Mouse (Mus musculus) B cell, adult 2 months (primary cell): ENCODE data around the gene Hpse2.

Experiments used
- DNase-seq, 2 experiments: peaks; one replicate each; pipeline ENCODE4 v3.0.0; 2022

Hpse2 gene

DNA sequence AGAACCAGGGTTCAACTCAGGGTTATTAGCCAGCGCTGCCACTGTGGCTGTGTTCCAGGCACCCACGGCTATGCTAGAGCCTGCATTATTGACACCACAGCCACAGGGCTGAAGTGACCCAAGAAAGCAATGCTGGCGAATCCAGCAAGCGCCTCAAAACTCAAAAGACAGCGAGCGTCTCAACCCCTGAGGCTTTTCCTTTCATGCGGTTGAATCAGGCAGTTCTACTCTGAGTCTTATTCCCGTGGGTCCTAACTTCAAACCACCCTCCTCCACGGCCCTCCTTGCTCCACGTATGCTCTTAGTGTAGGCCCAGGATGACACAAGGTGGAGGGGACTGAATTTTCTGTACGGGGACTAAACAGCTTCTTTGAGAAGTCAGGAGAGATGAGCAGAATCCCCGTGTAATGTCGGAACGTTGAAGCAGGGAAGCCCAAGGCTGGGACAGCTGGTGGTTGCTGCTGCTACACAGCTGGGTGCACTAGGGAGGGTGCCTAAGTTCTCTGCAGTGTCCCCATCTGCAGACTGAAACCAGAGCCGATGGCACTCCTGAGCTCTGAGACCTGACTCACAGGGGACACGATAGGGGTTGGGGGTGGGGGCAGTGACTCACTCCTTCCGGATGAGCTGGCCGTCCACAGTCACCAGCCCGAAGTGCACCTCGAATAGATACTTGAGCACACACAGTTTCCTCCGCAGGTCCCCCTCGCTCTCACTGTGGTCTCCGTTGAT, 617.8 kb downstream of the Hpse2 start:
- DNase-seq = no peak

DNA sequence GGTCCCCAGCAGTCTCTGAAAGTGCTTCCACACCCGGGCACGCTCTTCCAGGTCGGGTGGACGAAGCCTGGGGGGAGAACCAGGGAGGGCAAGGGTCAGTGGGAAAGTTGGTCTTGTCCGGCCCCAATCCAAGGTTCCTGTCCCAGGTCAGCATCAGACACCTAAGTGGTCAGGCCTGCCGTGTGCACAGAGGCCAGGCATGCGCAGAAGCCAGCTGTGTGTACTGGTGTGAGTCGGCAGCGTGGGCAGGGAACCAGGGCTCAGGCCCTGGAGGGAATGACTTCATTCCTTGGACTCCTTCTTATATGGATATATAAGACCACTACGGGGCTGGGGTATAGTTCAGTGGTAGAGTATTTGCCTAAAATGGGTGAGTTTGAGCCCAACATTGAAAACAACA, 618.5 kb downstream of the Hpse2 start:
- no peak for DNase-seq

DNA sequence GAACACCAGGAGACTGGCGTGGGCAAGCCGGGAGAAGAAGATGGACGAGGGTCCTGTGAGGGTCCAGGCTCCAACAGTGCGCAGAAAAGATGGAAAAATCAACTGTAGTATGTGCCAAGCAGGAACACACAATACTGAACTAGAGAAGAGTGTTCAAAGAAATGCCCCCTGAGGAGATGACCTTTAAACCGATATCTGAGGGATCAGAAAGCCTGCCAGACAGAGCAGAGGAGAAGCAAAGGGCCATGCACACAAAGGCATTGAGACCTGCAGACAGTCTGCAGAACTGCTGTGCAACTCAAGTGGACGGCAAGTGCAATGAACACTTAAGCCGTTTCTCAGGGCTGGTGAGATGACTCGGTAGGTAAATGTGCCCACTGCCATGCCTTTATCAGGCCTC, 620.8 kb downstream of the Hpse2 start:
- DNase-seq = no peak

DNA sequence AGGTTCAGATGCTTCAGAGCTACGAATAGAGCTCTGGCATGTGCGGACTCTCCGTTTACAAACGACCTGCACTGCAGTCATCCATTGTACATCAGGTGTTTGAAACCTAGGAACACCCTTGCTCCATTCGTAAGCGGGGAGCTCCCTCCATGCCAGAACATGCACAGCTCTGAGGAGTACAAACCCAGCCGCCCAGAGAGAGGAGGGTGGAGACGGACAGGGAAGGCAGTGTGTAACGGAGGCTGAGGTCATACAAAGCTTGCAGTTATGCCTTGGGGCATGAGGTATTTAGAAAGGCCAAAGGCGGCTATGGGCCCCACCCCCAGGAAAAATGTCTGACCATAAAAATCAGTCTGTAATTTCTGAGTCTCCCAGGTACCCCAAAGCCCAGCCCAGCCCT, 623.8 kb downstream of the Hpse2 start:
- DNase-seq = no peak

DNA sequence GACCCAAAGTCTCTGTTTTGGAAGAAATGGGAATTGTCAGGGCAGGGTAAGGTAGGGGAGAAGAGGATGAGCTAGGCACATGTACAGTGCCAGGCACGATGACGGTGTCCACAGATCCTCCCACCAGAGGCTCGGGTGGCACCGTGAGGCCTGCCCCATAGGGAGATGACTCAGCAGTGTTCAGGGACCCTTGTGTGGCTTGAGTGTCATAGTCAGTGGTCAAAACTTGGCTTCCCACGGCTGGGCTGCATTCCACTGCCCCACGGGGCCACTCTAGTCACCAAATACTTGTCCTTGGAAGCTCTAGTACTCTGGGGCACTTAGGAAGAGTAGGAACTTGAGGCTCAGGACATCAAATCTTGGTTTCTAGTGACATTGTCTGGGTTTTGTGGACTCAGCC, 631.5 kb downstream of the Hpse2 start:
- DNase-seq = no peak

DNA sequence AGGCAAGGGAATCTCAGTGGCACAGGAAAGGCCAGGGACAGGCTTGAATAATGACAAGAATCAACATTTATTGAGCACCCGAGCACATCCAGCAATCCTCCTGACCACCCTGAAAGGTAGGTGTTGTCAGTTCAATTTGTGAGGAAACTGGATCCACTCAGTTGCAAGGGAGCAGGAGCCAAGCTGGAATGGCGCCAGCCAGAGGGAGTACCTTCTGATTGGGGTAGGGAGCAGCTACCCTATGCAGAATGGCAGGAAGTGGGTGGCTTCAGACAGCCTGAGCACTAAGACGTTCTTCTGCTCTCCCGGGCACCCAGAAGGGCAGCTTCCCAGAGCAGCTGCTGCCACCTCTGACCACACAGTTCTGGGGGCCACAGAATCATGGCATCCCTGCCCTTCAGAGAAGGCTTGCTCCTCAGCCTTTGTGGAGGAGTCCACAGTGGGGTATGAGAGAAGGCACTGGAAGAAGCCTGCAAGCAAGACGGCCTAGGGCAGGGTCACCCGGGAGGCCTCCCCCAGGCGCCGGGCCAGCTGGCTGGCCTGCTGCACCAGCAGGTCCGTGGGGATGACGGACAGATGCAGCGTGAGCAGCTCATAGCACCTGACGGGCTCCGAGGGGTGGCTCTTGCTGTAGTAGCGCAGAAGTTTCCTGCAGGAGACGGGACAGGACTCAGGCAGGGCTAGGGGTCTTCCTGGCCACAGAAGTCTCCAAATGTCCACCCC, 632.8 kb downstream of the Hpse2 start:
- DNase-seq = no peak

DNA sequence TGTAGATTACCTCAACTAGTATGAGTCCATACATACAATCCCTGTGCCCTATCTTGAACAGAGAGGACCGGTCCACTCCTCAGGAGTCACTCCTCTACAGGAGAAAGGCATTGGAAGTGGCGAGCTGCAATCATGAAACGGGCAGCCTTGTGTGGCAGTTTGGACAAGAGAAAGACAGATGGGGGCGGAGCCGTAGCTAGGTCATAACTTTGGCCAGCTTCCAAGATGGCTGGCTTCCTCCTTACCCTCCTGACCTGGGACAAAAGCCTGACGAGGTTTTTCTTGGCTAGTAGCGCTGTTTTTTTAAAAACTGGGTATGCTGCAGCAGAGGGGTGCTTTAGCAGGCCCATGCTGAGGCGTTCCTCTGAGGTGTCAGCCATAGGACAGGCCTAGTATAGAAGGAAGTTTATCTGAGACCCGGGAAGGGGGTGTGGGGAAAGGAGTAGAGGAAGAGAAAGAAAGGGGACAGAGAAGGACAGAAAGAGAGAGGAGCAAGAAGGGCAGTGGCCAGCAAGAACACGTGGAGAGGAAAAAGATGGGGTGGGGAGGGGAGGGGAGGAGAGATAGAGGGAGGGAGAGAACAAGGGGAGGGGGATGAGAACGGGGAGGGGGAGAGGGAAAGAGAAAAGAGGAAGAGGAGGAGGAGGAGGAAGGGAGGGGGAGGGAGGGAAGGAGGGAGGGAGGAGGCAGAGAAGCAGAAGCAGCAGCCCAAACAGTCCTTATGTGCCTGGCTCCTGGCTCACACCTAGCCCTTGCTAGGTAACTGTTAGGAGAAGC, 634.8 kb downstream of the Hpse2 start:
- DNase-seq = no peak

DNA sequence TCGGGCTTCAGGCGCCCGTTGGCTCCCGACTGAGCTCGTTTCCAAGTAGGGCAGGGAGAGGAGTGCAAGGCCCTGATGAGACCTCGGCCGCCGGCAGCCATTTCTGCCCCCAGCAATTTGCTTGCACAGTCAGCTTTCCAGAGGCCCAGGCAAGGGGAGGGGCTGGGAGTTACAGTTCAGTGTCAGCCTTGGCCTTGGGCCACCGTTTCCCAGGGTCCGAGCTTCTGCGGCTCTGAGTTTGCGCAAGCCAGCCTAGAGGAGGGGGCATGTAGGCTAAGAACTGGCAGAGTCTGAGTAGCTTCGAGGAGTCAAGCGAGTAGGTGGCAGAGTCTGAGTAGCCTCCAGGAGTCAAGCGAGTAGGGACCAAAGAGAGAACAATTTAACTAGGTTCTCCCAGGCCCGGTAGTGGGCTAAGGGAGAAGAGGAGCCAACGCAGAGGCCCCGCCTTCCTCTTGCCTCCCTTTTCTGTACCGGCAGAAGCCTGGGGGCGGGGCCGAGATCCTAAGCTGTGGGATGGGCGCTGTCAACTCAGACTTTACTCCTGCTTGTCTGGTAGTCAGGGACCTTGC, 635.7 kb downstream of the Hpse2 start, which contains the start of gene Pyroxd2:
TSS of gene Pyroxd2 (minus strand) at position 413 of the 569 bp plus-strand sequence.
- DNase-seq = no peak

DNA sequence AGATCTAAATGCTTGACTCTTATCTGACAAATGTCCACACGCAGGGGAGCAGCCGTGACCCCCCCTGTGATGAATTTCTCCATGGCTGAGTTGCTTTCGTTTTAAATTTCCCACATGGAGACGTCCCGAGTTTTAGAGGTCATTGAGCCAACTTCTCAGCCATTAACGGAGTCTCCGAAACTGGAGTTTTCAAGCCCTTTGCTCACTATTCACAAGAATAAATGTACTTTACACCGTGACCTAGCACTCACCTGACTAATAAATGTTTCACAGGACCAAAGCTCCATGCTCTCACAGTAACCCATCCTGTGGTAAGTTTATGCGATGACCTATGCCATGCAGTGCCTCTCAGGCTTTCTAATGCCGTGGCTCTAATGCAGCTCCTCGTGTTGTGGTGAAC, 638.0 kb downstream of the Hpse2 start:
- DNase-seq = no peak

DNA sequence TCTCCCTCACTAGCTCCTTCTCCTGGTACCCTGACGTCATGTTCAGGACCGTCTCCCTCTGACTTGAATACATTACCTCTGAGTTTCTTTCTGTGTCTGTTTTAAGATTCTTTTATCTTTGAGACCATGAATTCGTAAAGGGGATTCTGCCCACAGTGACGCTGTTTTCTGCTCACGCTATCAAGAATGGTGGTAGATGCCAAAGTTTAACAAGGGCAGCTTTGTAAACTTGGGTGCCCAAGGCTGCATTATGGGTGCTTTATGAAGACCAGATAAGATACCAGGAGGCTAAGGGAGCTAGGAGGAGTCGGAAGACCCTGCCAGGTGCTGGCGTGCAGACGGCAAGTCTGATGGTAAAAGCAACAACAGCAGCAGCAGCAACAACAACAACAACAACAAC, 641.5 kb downstream of the Hpse2 start:
- no peak for DNase-seq

DNA sequence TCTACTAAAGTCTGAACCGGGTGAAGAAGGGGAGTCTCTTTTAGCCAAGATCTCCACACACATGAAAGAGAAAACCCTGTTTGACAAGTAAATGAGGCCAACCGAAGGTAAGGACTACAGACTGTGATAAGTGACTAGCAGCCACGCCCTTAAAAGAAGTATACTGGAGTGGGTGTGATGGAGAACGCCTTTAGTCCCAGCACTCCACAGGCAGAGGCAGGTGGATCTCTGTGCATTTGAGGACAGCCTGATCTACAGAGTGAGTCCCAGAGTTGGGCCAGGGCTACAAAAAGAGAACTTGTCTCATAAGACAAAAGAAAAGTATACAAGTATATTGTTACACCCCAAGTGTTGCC, 642.3 kb downstream of the Hpse2 start:
- DNase-seq = no peak

DNA sequence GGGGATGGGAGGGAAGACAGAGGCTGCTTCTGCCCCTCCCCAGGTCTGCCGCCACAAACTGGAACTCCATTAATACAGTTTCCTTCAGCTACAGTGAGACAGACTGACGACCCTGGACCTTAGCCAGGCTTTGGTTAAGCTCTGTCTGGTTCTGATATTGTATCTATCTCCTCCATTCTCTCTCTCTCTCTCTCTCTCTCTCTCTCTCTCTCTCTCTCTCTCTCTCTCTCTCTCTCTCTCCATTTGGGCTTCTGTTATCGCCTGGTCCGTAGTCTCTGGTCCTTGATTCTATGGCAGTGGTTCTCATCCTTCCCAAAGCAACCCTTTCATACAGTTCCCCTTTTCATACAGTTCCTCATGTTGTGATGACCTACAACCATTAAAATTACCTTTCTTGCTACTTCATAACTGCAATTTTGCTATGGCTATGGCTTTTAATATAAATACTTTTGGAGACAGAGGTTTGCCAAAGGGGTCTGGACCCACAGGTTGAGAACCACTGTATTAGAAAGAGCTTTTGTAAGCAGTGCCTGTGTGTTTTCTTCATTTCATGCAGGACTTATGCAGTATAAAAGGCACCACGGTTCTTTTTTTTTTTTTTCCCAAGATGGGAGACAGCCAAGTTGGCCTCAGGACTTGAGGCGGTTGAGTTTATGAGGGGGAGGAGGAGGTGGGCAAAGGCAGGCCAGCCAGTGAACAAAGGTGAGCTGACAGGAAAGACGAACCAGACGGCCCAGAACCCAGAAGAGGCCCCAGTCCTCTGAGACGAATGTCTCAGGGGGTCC, 642.9 kb downstream of the Hpse2 start:
- no peak for DNase-seq

DNA sequence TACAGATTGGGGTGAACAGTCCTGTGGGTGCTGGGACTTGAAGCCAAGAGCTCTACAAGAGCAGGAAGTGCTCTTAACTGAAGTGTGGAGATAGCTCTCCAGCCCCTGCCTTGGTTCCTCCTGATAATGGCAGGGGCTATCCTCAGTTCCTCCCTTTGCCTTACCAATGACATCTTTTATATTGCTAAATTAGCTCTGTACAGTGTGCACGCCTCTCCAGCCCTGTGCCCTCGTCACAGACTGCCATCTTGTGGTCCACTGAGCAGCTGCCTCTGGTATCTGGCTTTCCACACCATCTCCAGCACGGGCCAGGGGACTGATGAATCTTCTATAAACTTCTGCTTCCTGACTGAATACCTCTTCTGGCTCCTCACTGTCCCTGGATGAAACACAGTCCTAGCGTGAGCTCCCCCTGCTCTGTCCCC, 644.0 kb downstream of the Hpse2 start:
- no peak for DNase-seq

DNA sequence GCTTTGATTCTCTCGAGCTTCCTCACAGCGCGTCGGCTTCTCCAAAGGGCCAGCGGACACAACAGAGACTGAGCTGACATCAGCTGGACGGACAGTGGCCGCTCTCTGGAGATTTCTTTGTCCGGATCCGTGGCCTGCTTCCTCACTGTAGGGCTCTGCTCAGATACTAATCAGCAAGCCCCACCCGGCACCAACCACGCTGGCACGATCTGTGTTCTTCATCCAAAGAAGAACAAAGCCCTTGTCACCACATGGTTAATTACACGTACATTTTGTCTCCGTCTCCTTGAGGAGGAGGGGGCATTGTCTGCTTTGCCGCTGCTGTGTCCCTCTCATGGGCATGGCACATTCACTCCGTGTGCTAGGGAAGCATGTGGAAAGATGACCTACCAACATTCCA, 644.9 kb downstream of the Hpse2 start:
- DNase-seq = no peak

DNA sequence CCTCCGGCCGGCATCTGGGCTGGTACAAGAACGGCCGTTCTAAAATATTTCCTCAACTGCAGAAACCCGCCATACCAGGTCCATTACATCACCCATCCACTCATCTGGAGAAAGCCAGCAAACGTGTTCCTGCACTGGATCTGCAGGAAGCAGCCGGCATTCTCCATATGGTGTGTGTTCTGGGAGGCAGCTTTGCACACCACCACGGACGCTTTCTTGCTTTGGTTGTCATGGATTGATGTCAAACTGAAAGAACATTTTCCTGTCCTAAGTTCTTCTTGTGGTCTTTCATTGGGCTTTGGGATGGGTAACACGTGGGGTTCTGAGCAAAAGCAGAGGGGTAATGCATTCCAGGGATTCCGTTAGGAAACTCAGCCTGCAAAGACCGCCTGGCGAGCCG, 646.3 kb downstream of the Hpse2 start:
- no peak for DNase-seq

DNA sequence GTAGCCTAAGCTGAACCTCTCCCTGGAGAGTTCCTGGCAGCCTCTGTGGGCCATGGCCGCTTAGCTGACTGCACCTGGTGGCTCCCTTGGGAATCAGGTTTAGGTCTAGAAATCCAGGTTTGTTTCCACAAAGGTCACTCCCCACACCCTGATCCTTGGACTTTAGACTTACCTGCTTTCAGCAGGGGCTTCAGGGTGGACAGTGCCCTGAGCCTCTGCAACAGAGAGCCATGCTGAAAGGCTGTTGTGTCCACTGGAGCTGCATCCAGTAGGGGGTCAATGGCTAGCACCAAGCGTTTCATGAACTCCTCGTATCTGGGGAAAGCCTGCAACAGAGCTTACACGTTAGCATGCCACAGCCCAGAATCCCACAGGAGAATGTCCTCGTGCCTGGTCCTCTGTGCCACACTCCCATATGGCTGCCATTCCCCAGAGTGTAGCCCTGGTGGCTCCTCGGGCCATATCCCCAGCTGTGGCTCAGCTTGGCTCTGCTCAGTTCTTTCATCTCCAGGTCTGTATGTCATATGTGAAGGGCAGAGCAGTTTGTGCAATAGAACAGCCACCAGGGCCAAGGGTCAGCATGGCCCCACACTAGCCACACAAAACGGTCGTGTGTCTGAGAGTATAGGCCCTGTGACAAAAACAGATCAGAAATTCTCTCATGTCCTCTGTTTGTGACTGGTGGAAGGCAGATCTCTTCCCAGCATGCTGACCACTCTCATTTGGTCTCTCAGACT, 647.8 kb downstream of the Hpse2 start:
- DNase-seq = no peak

DNA sequence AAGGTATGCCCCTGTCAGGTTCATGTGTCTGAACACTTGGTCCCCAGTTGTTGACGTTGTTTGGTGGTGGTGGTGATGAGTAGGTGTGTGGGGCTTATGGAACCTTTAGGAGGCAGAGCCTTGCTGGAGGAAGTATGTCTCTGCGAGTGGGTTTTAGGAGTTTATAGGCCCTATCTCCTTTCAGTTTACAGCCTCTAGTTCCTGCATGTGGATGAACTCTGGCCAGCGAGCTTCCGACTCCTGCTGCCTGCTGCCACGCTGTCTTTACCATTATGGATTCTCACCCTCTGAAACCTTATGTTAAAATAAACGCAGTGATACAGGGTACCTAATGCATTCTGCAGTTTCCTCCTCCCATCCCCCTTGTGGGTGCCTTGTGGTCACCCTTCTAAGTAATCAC, 648.4 kb downstream of the Hpse2 start:
- DNase-seq = no peak

DNA sequence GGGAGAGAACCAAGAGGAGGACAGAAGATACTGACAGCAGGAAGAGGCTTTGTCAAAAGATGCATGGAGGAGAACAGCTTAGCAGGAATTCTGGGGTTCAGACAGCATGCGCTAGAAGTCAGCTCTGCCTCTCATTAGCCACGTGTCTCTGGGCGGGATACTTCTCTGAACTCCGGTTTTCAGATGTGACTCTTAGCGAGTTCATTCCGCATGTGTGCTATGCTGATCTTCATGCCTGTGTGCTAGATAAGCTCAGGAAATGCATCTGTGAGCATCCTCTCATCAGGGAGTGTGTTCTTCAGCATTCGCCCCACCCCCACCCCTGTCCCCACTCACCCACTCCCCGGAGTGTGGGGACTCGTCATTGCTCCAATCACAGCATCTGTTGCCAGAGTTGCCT, 650.4 kb downstream of the Hpse2 start:
- DNase-seq = no peak
